Mouse (Mus musculus) olfactory bulb, adult 2 months (tissue): ENCODE results near the gene Helt.

Source experiments
- CTCF ChIP-seq: fragments of 200-500 bp; IDR thresholded peaks from 2 replicates; pipeline ENCODE4 v1.5.1; 2012; ENCODE audit warnings: low read depth, mild to moderate bottlenecking, low read length, moderate library complexity; ENCODE audit not compliant: insufficient read depth
- POLR2A ChIP-seq: fragments of 200-500 bp; IDR thresholded peaks from 2 replicates; pipeline ENCODE4 v1.6.1; 2012; ENCODE audit warnings: mild to moderate bottlenecking, low read depth, low read length, moderate library complexity; ENCODE audit not compliant: insufficient read depth

DNA sequence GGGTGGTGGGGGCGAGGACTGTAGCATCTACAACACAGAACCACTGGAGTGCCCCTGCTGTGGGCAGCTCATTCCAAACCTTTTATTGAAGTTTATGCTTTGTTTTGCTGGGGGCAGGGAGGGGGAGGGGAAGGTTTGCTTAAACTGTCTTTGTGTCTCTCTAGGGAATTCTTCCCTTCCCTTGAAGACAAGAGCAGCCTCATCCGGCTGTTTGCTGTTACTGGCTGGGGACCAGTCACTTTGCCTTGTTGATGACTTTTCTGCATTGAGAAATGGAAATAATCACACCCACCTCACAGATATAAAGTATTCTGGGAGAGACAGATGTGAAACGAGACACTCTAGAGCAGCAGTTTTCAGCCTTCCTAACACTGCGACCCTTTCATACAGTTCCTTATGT is 27.7 kb downstream of the Helt start:
- TF ChIP-seq CTCF (no peak), POLR2A (no peak)
